Mouse (Mus musculus): ENCODE measurements at regions not wholly inside any gene's neighbourhood (a gene's known extent, or its start where the extent isn't known, plus 50 kb on each side); places are given as distances from the start of the nearest gene placed in this dataset.
"Not testable (repeated sequence)": the region's sequence is repeated elsewhere in the genome, so short reads cannot be mapped to it uniquely, and the experiment has no call there.

GRCm38 (mm10) chr5:64588768-64589167, 214.4 kb upstream of the Klf3 start:
- not testable (repeated sequence) for ATAC-seq

- ATAC-seq = no peak
Observed at GRCm38 (mm10) chr5:64590036-64590435, 213.2 kb upstream of the Klf3 start.

GRCm38 (mm10) chr5:64590747-64591146, 212.4 kb upstream of the Klf3 start:
- ATAC-seq = no peak

GRCm38 (mm10) chr5:64591792-64592191, 211.4 kb upstream of the Klf3 start:
- no peak for ATAC-seq

- no peak for ATAC-seq
Observed at GRCm38 (mm10) chr5:64595220-64595619, 208.0 kb upstream of the Klf3 start.

- no peak for ATAC-seq
Observed at GRCm38 (mm10) chr5:64595751-64596344, 207.3 kb upstream of the Klf3 start.

GRCm38 (mm10) chr5:64597021-64597420, 206.2 kb upstream of the Klf3 start:
- no peak for ATAC-seq

- no peak for ATAC-seq
Observed at GRCm38 (mm10) chr5:64597451-64597850, 205.7 kb upstream of the Klf3 start.

GRCm38 (mm10) chr5:64598606-64599005, 204.6 kb upstream of the Klf3 start:
- ATAC-seq = no peak

GRCm38 (mm10) chr5:64599015-64599414, 204.2 kb upstream of the Klf3 start:
- no peak for ATAC-seq

GRCm38 (mm10) chr5:64599865-64600288, 203.3 kb upstream of the Klf3 start:
- peak; percentile 95 for ATAC-seq

GRCm38 (mm10) chr5:64600392-64600791, 202.8 kb upstream of the Klf3 start:
- ATAC-seq = no peak

GRCm38 (mm10) chr5:64600811-64601210, 202.4 kb upstream of the Klf3 start:
- no peak for ATAC-seq

- ATAC-seq = no peak
Observed at GRCm38 (mm10) chr5:64601285-64601684, 201.9 kb upstream of the Klf3 start.

- no peak for ATAC-seq
Observed at GRCm38 (mm10) chr5:64601832-64602231, 201.4 kb upstream of the Klf3 start.

- ATAC-seq = no peak
Observed at GRCm38 (mm10) chr5:64602356-64602936, 200.7 kb upstream of the Klf3 start.

GRCm38 (mm10) chr5:64602996-64603755, 200.0 kb upstream of the Klf3 start:
- ATAC-seq = no peak

- ATAC-seq = no peak
Observed at GRCm38 (mm10) chr5:64605171-64605570, 198.0 kb upstream of the Klf3 start.

- ATAC-seq = no peak
Observed at GRCm38 (mm10) chr5:64605991-64606390, 197.2 kb upstream of the Klf3 start.

- ATAC-seq = peak; percentile 100
Observed at GRCm38 (mm10) chr5:64609378-64610087, 193.7 kb upstream of the Klf3 start.

GRCm38 (mm10) chr5:64610146-64610545, 193.0 kb upstream of the Klf3 start:
- no peak for ATAC-seq

- ATAC-seq = no peak
Observed at GRCm38 (mm10) chr5:64610562-64611405, 192.4 kb upstream of the Klf3 start.

All from inflammation-experienced regulatory T-cells, adult 6 months (primary cell).